Mouse (Mus musculus): ENCODE results near the gene Pld2. TPM values are rescaled to one million over a fixed set of nuclear protein-coding genes. Genes with fewer than 3 reads are reported as not detected.

The Pld2 gene
- polyA plus RNA-seq, 1 experiment from 2014 or later = 19.6 TPM

- Histone ChIP-seq H3K4me1 (ENCODE audit: control insufficient read depth, insufficient read depth, low read length) (no peaks in the 10 kb centered on the region), H3K4me2 (ENCODE audit: low read length) (no peak overlapping the region), H3K27ac (ENCODE audit: low read length) (no peak overlapping the region), H3K27me3 (ENCODE audit: control insufficient read depth, insufficient read depth, low read depth, low read length) (no peaks in the 10 kb centered on the region), H3K36me3 (ENCODE audit: control insufficient read depth, insufficient read depth, low read length) (no peaks in the 10 kb centered on the region; the same call in 1 of the 2 replicates), H3K9ac (ENCODE audit: low read depth, low read length) (no peak overlapping the region), H3K4me3 (ENCODE audit: low read depth, low read length) (no peak overlapping the region), H3K9me3 (replicated peaks; ENCODE audit: control insufficient read depth, low read length, poor library complexity, severe bottlenecking) (no peaks in the 10 kb centered on the region)
- no peak for ATAC-seq
- WGBS = 90% methylated on average over 1 of the region's 1 CpGs
These were observed 51.9 kb downstream of the Pld2 start for GRCm38 (mm10) chr11:70591733-70592132.

- H3K9me3 ChIP-seq (replicated peaks; ENCODE audit: control insufficient read depth, low read length, poor library complexity, severe bottlenecking) = no peaks in the 10 kb centered on the region
- H3K36me3 ChIP-seq (ENCODE audit: control insufficient read depth, insufficient read depth, low read length) = peaks cover 8% of the 10 kb centered on the region; the same call in 1 of the 2 replicates
- WGBS = 86% methylated on average over 15 of the region's 15 CpGs
- H3K4me3 ChIP-seq (ENCODE audit: low read depth, low read length) = no peak overlapping the region
- H3K27ac ChIP-seq (ENCODE audit: low read length) = no peak overlapping the region
- no peaks in the 10 kb centered on the region for H3K27me3 ChIP-seq (ENCODE audit: control insufficient read depth, insufficient read depth, low read depth, low read length)
- no peak overlapping the region for H3K9ac ChIP-seq (ENCODE audit: low read depth, low read length)
- no peak overlapping the region for H3K4me2 ChIP-seq (ENCODE audit: low read length)
- H3K4me1 ChIP-seq (ENCODE audit: control insufficient read depth, insufficient read depth, low read length) = no peaks in the 10 kb centered on the region
- ATAC-seq = no peak
These were observed 54.6 kb downstream of the Pld2 start for GRCm38 (mm10) chr11:70594253-70594989.

GRCm38 (mm10) chr11:70595638-70596037 lies 55.8 kb downstream of the Pld2 start:
- Histone ChIP-seq H3K4me2 (ENCODE audit: low read length) (no peak overlapping the region), H3K27ac (ENCODE audit: low read length) (no peak overlapping the region), H3K9ac (ENCODE audit: low read depth, low read length) (no peak overlapping the region), H3K4me3 (ENCODE audit: low read depth, low read length) (no peak overlapping the region), H3K4me1 (ENCODE audit: control insufficient read depth, insufficient read depth, low read length) (no peaks in the 10 kb centered on the region), H3K9me3 (replicated peaks; ENCODE audit: control insufficient read depth, low read length, poor library complexity, severe bottlenecking) (no peaks in the 10 kb centered on the region), H3K27me3 (ENCODE audit: control insufficient read depth, insufficient read depth, low read depth, low read length) (no peaks in the 10 kb centered on the region), H3K36me3 (ENCODE audit: control insufficient read depth, insufficient read depth, low read length) (peaks cover 10% of the 10 kb centered on the region; the same call in 1 of the 2 replicates)
- ATAC-seq = no peak
- WGBS = 79% methylated on average over 2 of the region's 2 CpGs

GRCm38 (mm10) chr11:70596094-70596493 lies 56.2 kb downstream of the Pld2 start:
- no peak for ATAC-seq
- Histone ChIP-seq H3K36me3 (ENCODE audit: control insufficient read depth, insufficient read depth, low read length) (peaks cover 10% of the 10 kb centered on the region; the same call in 1 of the 2 replicates), H3K27ac (ENCODE audit: low read length) (no peak overlapping the region), H3K9ac (ENCODE audit: low read depth, low read length) (no peak overlapping the region), H3K4me2 (ENCODE audit: low read length) (no peak overlapping the region), H3K4me1 (ENCODE audit: control insufficient read depth, insufficient read depth, low read length) (no peaks in the 10 kb centered on the region), H3K9me3 (replicated peaks; ENCODE audit: control insufficient read depth, low read length, poor library complexity, severe bottlenecking) (no peaks in the 10 kb centered on the region), H3K27me3 (ENCODE audit: control insufficient read depth, insufficient read depth, low read depth, low read length) (no peaks in the 10 kb centered on the region), H3K4me3 (ENCODE audit: low read depth, low read length) (no peak overlapping the region)
- 22% methylated on average over 4 of the region's 4 CpGs for whole genome bisulfite sequencing

- Histone ChIP-seq H3K9ac (ENCODE audit: low read depth, low read length) (no peak overlapping the region), H3K4me1 (ENCODE audit: control insufficient read depth, insufficient read depth, low read length) (no peaks in the 10 kb centered on the region), H3K4me2 (ENCODE audit: low read length) (no peak overlapping the region), H3K4me3 (ENCODE audit: low read depth, low read length) (no peak overlapping the region), H3K36me3 (ENCODE audit: control insufficient read depth, insufficient read depth, low read length) (peaks cover 10% of the 10 kb centered on the region), H3K27ac (ENCODE audit: low read length) (no peak overlapping the region), H3K9me3 (replicated peaks; ENCODE audit: control insufficient read depth, low read length, poor library complexity, severe bottlenecking) (no peaks in the 10 kb centered on the region), H3K27me3 (ENCODE audit: control insufficient read depth, insufficient read depth, low read depth, low read length) (no peaks in the 10 kb centered on the region)
- 87% methylated on average over 6 of the region's 6 CpGs for WGBS
- ATAC-seq = no peak
These were observed 57.4 kb downstream of the Pld2 start for GRCm38 (mm10) chr11:70597301-70597700.

- 95% methylated on average over 9 of the region's 9 CpGs for WGBS
- ATAC-seq = no peak
- H3K9ac ChIP-seq (ENCODE audit: low read depth, low read length) = no peak overlapping the region
- H3K9me3 ChIP-seq (replicated peaks; ENCODE audit: control insufficient read depth, low read length, poor library complexity, severe bottlenecking) = no peaks in the 10 kb centered on the region
- H3K4me3 ChIP-seq (ENCODE audit: low read depth, low read length) = no peak overlapping the region
- peaks cover 13% of the 10 kb centered on the region for H3K36me3 ChIP-seq (ENCODE audit: control insufficient read depth, insufficient read depth, low read length)
- no peak overlapping the region for H3K4me2 ChIP-seq (ENCODE audit: low read length)
- H3K27me3 ChIP-seq (ENCODE audit: control insufficient read depth, insufficient read depth, low read depth, low read length) = no peaks in the 10 kb centered on the region
- no peaks in the 10 kb centered on the region for H3K4me1 ChIP-seq (ENCODE audit: control insufficient read depth, insufficient read depth, low read length)
- no peak overlapping the region for H3K27ac ChIP-seq (ENCODE audit: low read length)
These were observed 58.6 kb downstream of the Pld2 start for GRCm38 (mm10) chr11:70598451-70598953.

- Histone ChIP-seq H3K4me2 (ENCODE audit: low read length) (no peak overlapping the region), H3K27ac (ENCODE audit: low read length) (no peak overlapping the region), H3K27me3 (ENCODE audit: control insufficient read depth, insufficient read depth, low read depth, low read length) (no peaks in the 10 kb centered on the region), H3K9me3 (replicated peaks; ENCODE audit: control insufficient read depth, low read length, poor library complexity, severe bottlenecking) (no peaks in the 10 kb centered on the region), H3K36me3 (ENCODE audit: control insufficient read depth, insufficient read depth, low read length) (peaks cover 33% of the 10 kb centered on the region), H3K4me1 (ENCODE audit: control insufficient read depth, insufficient read depth, low read length) (no peaks in the 10 kb centered on the region), H3K4me3 (ENCODE audit: low read depth, low read length) (no peak overlapping the region), H3K9ac (ENCODE audit: low read depth, low read length) (no peak overlapping the region)
- 51% methylated on average over 14 of the region's 14 CpGs for WGBS
- ATAC-seq = no peak
These were observed 65.2 kb downstream of the Pld2 start for GRCm38 (mm10) chr11:70605024-70605566.

GRCm38 (mm10) chr11:70606717-70607116 lies 66.9 kb downstream of the Pld2 start:
- Histone ChIP-seq H3K27me3 (ENCODE audit: control insufficient read depth, insufficient read depth, low read depth, low read length) (no peaks in the 10 kb centered on the region), H3K4me3 (ENCODE audit: low read depth, low read length) (no peak overlapping the region), H3K9ac (ENCODE audit: low read depth, low read length) (no peak overlapping the region), H3K36me3 (ENCODE audit: control insufficient read depth, insufficient read depth, low read length) (peaks cover 39% of the 10 kb centered on the region), H3K27ac (ENCODE audit: low read length) (no peak overlapping the region), H3K4me2 (ENCODE audit: low read length) (no peak overlapping the region), H3K4me1 (ENCODE audit: control insufficient read depth, insufficient read depth, low read length) (no peaks in the 10 kb centered on the region), H3K9me3 (replicated peaks; ENCODE audit: control insufficient read depth, low read length, poor library complexity, severe bottlenecking) (no peaks in the 10 kb centered on the region)
- no peak for ATAC-seq
- WGBS = 81% methylated on average over 12 of the region's 12 CpGs

GRCm38 (mm10) chr11:70607611-70608010 lies 67.7 kb downstream of the Pld2 start:
- no peak overlapping the region for H3K9ac ChIP-seq (ENCODE audit: low read depth, low read length)
- H3K36me3 ChIP-seq (ENCODE audit: control insufficient read depth, insufficient read depth, low read length) = peaks cover 44% of the 10 kb centered on the region
- no peak overlapping the region for H3K4me2 ChIP-seq (ENCODE audit: low read length)
- no peak for ATAC-seq
- no peaks in the 10 kb centered on the region for H3K27me3 ChIP-seq (ENCODE audit: control insufficient read depth, insufficient read depth, low read depth, low read length)
- no peak overlapping the region for H3K4me3 ChIP-seq (ENCODE audit: low read depth, low read length)
- H3K9me3 ChIP-seq (replicated peaks; ENCODE audit: control insufficient read depth, low read length, poor library complexity, severe bottlenecking) = no peaks in the 10 kb centered on the region
- H3K27ac ChIP-seq (ENCODE audit: low read length) = no peak overlapping the region
- 94% methylated on average over 9 of the region's 9 CpGs for WGBS
- H3K4me1 ChIP-seq (ENCODE audit: control insufficient read depth, insufficient read depth, low read length) = no peaks in the 10 kb centered on the region
